Mouse (Mus musculus) E14TG2a.4 (cell line): ENCODE results near the gene N4bp2.

Experiments
- CTCF ChIP-seq: conservative IDR thresholded peaks from 2 replicates; pipeline ENCODE4 v1.5.1; 2014; ENCODE audit warnings: low read length
- NANOG ChIP-seq: IDR thresholded peaks from 2 replicates; pipeline ENCODE4 v1.6.1; 2014; ENCODE audit warnings: borderline replicate concordance, low read length, mixed read lengths
- POU5F1 ChIP-seq: IDR thresholded peaks from 2 replicates; pipeline ENCODE4 v1.6.1; 2014; ENCODE audit warnings: low read length, borderline replicate concordance

DNA sequence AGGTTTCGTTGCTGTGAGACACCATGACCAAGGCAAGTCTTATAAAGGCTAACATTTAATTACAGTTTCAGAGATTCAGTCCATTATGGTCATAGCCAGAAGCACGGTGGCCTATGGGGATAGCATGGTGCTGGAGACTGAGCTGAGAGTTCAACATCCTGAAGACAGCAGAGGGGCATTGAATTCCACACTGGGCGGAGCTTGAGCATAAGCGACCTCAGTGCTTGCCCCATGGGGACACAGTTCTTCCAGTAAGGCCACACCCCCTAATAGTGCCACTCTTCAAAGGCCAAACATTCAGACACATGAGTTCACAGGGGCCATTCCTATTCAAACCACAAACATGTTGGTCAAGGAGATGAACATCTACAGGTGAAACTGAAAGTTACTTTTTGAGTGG, 12.8 kb downstream of the N4bp2 start:
- TF ChIP-seq CTCF (no peak), NANOG (no peak), POU5F1 (no peak)
